Mouse (Mus musculus) lung, embryonic 14.5 days (tissue): Measurements from ENCODE around the gene Il1r1. TPM values are rescaled to one million over a fixed set of nuclear protein-coding genes. Genes with fewer than 3 reads are reported as not detected.

Experiments
- ATAC-seq: fragments of 200-750 bp; cut with Nextera tagmentation; 2 replicates; pipeline ENCODE4 v1.8.0; 2017; ENCODE audit warnings: mild to moderate bottlenecking, moderate TSS enrichment, moderate library complexity; ENCODE audit not compliant: insufficient read depth
- DNase-seq: peaks from one replicate; pipeline ENCODE4 v3.0.0-alpha.2; 2015
- H3K27ac ChIP-seq: fragments of 300-500 bp; sonication (generic); 2 replicates; pipeline ENCODE4 v1.5.1; 2014; ENCODE audit warnings: low read depth, mild to moderate bottlenecking, moderate library complexity
- H3K27me3 ChIP-seq: fragments of 300-500 bp; sonication (generic); 2 replicates; pipeline ENCODE4 v1.6.1; 2014; ENCODE audit warnings: low read length, control low read depth; ENCODE audit not compliant: insufficient read depth
- H3K36me3 ChIP-seq: fragments of 300-500 bp; sonication (generic); 2 replicates; pipeline ENCODE4 v1.6.1; 2014; ENCODE audit warnings: control low read depth; ENCODE audit not compliant: insufficient read depth
- H3K4me1 ChIP-seq: fragments of 300-500 bp; sonication (generic); 2 replicates; pipeline ENCODE4 v1.6.1; 2014; ENCODE audit warnings: antibody characterized with exemption, control low read depth; ENCODE audit not compliant: insufficient read depth
- H3K4me2 ChIP-seq: fragments of 300-500 bp; sonication (generic); 2 replicates; pipeline ENCODE4 v1.6.1; 2014; ENCODE audit warnings: mild to moderate bottlenecking
- H3K4me3 ChIP-seq: fragments of 300-500 bp; sonication (generic); 2 replicates; pipeline ENCODE4 v1.5.1; 2014; ENCODE audit warnings: low read depth, low read length
- H3K9ac ChIP-seq: fragments of 300-500 bp; sonication (generic); 2 replicates; pipeline ENCODE4 v1.6.1; 2014
- H3K9me3 ChIP-seq: fragments of 300-500 bp; sonication (generic); 2 replicates; pipeline ENCODE4 v1.6.1; 2016; ENCODE audit warnings: low read depth, low read length, control low read depth
- CTCF ChIP-seq: IDR thresholded peaks from 2 replicates; pipeline ENCODE4 v1.5.1; 2016; ENCODE audit warnings: antibody characterized with exemption, low read depth
- WGBS: fragments of 180-500 bp; shearing (Covaris S2); extraction: QIAGEN DNeasy Blood & Tissue Kit; methylation state at CpG from one replicate; pipeline ENCODE4 v1.1.7; 2014; 5-methylcytosine and 5-hydroxymethylcytosine counted together
- polyA plus RNA-seq: library from polyadenylated mRNA; unstranded; fragments of >200 nt; fragmentation: Nextera tagmentation; extraction: Ambion mirVana; gene quantifications from 2 replicates; pipeline ENCODE4 v1.2.1, GENCODE M21; 2014

The Il1r1 gene
- polyA plus RNA-seq, 1 experiment from 2014 or later, result 9.5 TPM

DNA sequence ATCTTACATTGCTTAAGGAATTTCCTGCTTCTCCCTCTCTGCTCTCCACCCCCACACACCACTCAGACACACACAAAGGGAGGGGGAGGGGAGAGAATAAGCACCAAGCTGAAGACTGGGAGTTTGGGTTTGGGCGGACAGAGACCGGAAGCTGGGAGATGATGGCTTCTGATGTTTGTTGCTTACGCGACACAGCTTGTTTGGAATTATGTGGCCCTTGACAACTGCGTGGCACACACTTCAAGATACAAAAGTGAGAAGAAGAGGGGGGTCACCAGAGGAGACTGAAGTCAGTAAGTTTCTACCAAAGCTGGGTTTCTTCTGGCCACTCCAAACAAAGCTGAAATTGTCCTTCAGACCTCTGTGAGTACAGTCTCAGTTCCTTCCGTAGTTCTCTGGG lies 99.6 kb downstream of the Il1r1 start, which contains the start of gene Il1rl2:
Il1rl2 (plus strand) TSS at position 154 of the 400 bp plus-strand sequence.
- no peak within 1 kb of the TSS for H3K27ac ChIP-seq
- H3K4me3 ChIP-seq, result peak within 1 kb of the TSS; percentile 46
- ATAC-seq, result peak; percentile 84

DNA sequence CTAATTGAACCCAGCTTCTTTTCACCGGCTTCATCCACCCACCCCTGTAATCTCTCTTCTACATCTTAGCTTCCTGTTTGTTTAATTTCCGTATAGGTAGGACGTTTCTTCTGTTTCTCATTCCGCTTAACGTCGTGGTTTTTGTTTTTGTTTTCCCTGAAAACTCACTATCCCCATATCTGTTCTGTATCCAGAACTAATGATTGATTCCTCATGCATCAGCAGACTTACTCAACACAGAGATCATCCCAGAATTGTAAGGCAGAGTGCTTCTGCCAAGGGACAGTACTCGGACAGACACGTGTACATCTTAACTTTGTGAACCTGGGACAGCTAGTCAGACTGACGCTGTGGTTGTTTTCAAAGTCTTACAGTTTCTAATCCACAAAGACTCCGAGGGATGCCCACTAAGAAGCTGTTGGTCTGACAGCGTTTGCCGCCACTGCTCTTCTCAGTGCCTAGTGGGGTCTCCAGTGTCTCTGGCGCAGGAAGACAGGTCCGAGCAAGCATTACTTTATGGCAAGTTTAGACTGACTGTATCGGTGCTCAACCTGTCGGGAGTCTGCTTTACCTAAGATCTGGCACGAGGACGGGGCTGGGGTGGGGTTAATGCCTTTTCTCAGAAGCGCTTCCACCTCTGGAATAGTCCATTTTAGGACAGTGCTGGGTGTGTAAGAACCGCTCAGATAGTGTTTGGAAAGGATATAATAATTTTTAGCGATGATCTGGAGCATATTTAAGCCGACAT lies 100.2 kb downstream of the Il1r1 start:
- DNase-seq (peak; percentile 39), ATAC-seq (peak; percentile 23; the same call in 1 of the 2 replicates)
- WGBS, result 2% methylated on average over 22 of the region's 22 CpGs
- H3K9ac ChIP-seq, result peak overlapping the region; percentile 53
- H3K27me3 ChIP-seq, result peaks cover 10% of the 10 kb centered on the region; the same call in 1 of the 2 replicates
- peak overlapping the region; percentile 90 for H3K4me2 ChIP-seq
- no peak overlapping the region for H3K27ac ChIP-seq
- H3K9me3 ChIP-seq, result no peaks in the 10 kb centered on the region
- peak overlapping the region; percentile 46 for H3K4me3 ChIP-seq
- H3K4me1 ChIP-seq, result peaks cover 9% of the 10 kb centered on the region; the same call in 1 of the 2 replicates
- no peaks in the 10 kb centered on the region for H3K36me3 ChIP-seq
- TF ChIP-seq CTCF, result no peak

More for the DNA sequence above, 99.6 kb downstream of the Il1r1 start, which contains the start of gene Il1rl2:
- Histone ChIP-seq H3K36me3 (no peaks in the 10 kb centered on the region), H3K4me1 (peaks cover 9% of the 10 kb centered on the region; the same call in 1 of the 2 replicates), H3K9ac (peak within 1 kb of the TSS; percentile 53), H3K4me2 (peak within 1 kb of the TSS; percentile 90), H3K9me3 (no peaks in the 10 kb centered on the region), H3K27me3 (peaks cover 10% of the 10 kb centered on the region; the same call in 1 of the 2 replicates)
- 9% methylated on average over 6 of the region's 6 CpGs for whole genome bisulfite sequencing
- peak; percentile 79 for DNase-seq
- TF ChIP-seq CTCF, result no peak

DNA sequence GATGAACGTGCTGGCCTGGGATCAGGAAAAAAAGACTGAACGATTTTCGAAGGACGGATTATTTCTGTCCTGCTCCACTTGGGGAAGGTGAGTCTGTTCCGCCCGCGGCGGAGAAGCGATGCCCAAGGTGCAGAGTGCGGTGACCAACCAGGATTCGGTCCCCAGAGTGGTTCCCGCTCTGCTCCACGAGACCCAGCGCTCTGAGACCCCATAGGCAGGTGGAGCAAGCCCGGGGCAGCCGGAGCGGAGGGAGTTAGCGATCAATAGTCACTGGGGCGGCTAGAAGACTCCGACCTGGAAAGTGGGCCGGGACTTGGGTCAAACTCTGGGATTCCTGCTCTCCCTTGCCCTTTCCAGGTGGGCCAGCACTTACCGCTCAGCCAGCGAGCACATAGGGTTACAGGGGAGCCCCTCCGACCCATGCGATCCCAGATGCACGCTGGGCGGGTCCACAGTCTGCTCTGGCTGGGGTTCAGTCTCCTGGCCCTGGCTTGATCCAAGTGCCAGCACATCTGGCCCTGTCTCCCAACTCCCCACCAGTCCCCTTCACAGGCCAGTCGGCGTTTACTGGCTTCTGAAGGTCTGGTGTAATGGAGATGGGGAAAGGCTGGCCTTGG lies 100.9 kb downstream of the Il1r1 start:
- peaks cover 9% of the 10 kb centered on the region; the same call in 1 of the 2 replicates for H3K4me1 ChIP-seq
- no peaks in the 10 kb centered on the region for H3K9me3 ChIP-seq
- H3K4me2 ChIP-seq, result peak overlapping the region; percentile 90
- H3K9ac ChIP-seq, result peak overlapping the region; percentile 53
- peak; percentile 11 for DNase-seq
- TF ChIP-seq CTCF, result no peak
- H3K4me3 ChIP-seq, result peak overlapping the region; percentile 46
- H3K27me3 ChIP-seq, result peaks cover 10% of the 10 kb centered on the region; the same call in 1 of the 2 replicates
- H3K27ac ChIP-seq, result no peak overlapping the region
- ATAC-seq, result peak; percentile 7; the same call in 1 of the 2 replicates
- H3K36me3 ChIP-seq, result no peaks in the 10 kb centered on the region
- 7% methylated on average over 29 of the region's 29 CpGs for WGBS

DNA sequence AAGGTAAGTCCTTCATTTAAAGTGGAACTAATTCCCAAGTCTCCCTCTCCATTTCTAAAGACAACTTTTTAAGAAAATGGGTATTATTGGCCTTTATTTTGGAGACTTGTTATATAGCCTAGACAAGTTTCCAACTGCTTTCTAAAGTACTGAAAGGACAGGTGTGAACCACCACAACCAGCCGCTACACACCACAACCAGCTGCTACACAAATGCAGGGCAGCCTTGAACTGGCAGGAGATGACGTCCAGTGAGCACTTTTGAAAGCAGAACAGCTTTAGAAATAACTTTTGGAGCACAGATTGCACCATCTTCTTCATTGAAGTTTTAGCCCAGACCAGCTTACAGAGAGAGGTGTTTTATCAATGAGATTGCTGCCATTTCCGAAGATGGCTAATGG lies 102.7 kb downstream of the Il1r1 start:
- no peak overlapping the region for H3K4me3 ChIP-seq
- H3K27me3 ChIP-seq, result peaks cover 10% of the 10 kb centered on the region; the same call in 1 of the 2 replicates
- H3K36me3 ChIP-seq, result no peaks in the 10 kb centered on the region
- 76% methylated on average over 3 of the region's 3 CpGs for WGBS
- peaks cover 9% of the 10 kb centered on the region; the same call in 1 of the 2 replicates for H3K4me1 ChIP-seq
- H3K27ac ChIP-seq, result no peak overlapping the region
- no peaks in the 10 kb centered on the region for H3K9me3 ChIP-seq
- no peak for ATAC-seq
- H3K9ac ChIP-seq, result no peak overlapping the region
- no peak for TF ChIP-seq CTCF
- DNase-seq, result no peak
- no peak overlapping the region for H3K4me2 ChIP-seq

DNA sequence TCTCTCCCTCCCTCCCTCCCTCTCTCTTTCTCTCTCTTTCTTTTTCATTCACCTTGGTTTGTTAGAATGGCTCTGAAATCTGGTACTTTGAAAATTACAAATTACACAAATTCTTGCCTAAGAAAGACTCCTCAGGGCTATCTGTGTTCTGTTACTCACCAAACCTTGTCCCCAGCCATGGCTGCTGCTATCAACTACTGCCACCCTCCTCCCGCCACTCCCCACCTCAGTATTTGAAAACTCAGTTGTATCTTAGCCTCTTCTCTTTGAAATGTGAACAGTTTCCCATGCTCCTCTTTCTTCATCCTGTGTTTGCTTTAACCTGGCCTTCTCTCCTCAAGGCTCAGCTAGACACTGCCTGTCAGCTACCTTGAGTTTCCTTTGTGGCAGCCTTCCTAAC lies 104.6 kb downstream of the Il1r1 start:
- Histone ChIP-seq H3K36me3 (no peaks in the 10 kb centered on the region), H3K27ac (no peak overlapping the region), H3K4me2 (no peak overlapping the region), H3K4me1 (peaks cover 4% of the 10 kb centered on the region; the same call in 1 of the 2 replicates), H3K9me3 (no peaks in the 10 kb centered on the region), H3K27me3 (peaks cover 10% of the 10 kb centered on the region; the same call in 1 of the 2 replicates), H3K4me3 (no peak overlapping the region), H3K9ac (no peak overlapping the region)
- DNase-seq, result no peak
- WGBS, result 78% methylated on average over 1 of the region's 1 CpGs
- ATAC-seq, result no peak
- no peak for TF ChIP-seq CTCF

DNA sequence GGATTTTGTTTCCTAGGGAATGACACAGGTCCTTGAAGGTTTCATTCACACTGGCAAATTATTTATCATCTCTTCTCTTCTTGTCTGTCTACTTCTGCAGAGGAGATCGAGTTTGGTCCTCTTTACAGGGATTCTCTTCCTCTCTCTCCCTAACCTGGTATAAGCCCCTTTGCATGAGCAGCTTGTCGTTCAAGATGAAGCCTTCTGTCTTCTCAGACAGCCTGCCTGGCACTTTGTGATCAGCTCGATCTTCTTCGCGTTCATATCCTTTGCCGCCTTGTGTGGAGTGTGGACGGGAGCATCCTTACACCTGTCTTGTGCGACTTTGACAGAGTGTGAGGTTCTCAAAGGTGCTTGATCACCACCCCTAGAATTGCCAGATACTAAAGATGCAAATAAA lies 105.3 kb downstream of the Il1r1 start:
- H3K27ac ChIP-seq, result no peak overlapping the region
- DNase-seq (no peak), ATAC-seq (no peak)
- 83% methylated on average over 8 of the region's 8 CpGs for WGBS
- H3K4me1 ChIP-seq, result peaks cover 4% of the 10 kb centered on the region; the same call in 1 of the 2 replicates
- H3K4me2 ChIP-seq, result no peak overlapping the region
- no peaks in the 10 kb centered on the region for H3K9me3 ChIP-seq
- no peaks in the 10 kb centered on the region for H3K36me3 ChIP-seq
- no peak overlapping the region for H3K9ac ChIP-seq
- H3K4me3 ChIP-seq, result no peak overlapping the region
- no peak for TF ChIP-seq CTCF
- H3K27me3 ChIP-seq, result peaks cover 10% of the 10 kb centered on the region; the same call in 1 of the 2 replicates

DNA sequence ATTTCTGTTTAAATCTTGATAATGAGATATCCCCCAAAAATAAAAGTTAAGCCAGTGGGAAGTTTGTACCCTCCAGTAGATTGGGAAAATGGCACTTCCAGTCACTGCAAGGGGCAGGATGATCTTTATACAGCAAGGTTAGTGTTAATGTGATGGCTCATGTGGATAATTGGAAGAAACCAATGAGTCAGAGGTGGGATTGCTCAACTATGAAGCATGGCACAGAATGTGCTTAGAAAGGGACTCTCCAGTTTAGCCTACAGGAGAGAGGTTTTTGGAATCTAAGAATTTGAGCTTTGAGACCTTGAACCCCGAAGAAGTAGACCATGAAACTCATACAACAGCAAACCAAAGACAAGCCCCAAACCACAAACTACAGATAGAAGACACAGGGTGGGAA lies 114.5 kb downstream of the Il1r1 start:
- Histone ChIP-seq H3K27ac (no peak overlapping the region), H3K27me3 (no peaks in the 10 kb centered on the region), H3K9ac (no peak overlapping the region), H3K4me3 (no peak overlapping the region), H3K36me3 (no peaks in the 10 kb centered on the region), H3K9me3 (no peaks in the 10 kb centered on the region), H3K4me1 (no peaks in the 10 kb centered on the region), H3K4me2 (no peak overlapping the region)
- TF ChIP-seq CTCF, result no peak
- DNase-seq (no peak), ATAC-seq (no peak)
- 93% methylated on average over 1 of the region's 1 CpGs for WGBS
